Mouse (Mus musculus): ENCODE measurements around the gene Vangl1. TPM values are rescaled to one million over a fixed set of nuclear protein-coding genes. Genes with fewer than 3 reads are reported as not detected.

Gene Vangl1
- total and polyA plus RNA-seq, 3 experiments: not detected

DNA sequence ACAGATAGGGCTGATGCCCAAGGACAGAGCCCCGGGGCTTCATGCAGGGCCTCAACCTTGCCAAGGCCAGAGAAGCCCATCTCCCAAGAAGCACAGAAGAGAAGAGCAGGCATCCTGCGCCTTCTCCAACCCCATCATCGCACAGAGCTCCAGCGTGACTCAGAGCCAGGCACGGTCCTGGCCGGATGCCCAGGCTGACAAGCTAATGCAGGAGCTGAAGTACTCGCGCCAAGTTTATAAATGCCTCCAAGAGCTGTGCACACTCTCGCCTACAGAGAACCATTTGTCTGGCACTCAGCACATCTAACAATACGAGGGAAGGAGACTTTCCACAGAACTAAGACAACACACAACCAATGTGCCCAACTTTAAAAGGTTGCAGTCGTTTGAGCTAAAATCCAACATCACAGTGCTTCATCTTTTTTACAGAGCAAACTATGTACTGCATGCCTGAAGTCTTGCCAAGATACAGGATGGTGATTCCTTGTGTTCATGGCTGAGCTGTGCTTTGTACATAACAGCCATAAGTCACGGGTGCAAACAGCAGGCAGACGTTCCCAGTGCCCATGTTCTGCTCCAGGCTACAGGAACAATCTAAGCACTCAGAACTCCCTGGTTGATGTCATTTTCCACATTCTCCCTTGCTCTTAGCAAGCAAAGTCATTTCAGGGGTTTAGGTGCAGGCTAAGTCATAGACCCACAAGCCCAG, 35.1 kb downstream of the Vangl1 start:
- TF ChIP-seq CHD2 (IDR thresholded peaks at IDR 0.05; ENCODE audit: low read length) (no peak), MEF2A (IDR thresholded peaks at IDR 0.05; ENCODE audit: borderline replicate concordance, low read depth, low read length) (no peak), PAX5 (IDR thresholded peaks at IDR 0.05; ENCODE audit: low read length) (no peak), ETS1 (conservative IDR thresholded peaks at IDR 0.05; ENCODE audit: low read depth, low read length) (no peak), RAD21 (IDR thresholded peaks at IDR 0.05; ENCODE audit: low read depth, low read length) (no peak), TBP (conservative IDR thresholded peaks at IDR 0.05; ENCODE audit: low read depth, low read length) (no peak), POLR2AphosphoS2 (IDR thresholded peaks at IDR 0.05; ENCODE audit: low read depth, low read length) (no peak), JUND (conservative IDR thresholded peaks at IDR 0.05; ENCODE audit: low read depth, low read length) (no peak), GABPA (IDR thresholded peaks at IDR 0.05; ENCODE audit: insufficient replicate concordance, low read depth, low read length) (no peak), TCF12 (IDR thresholded peaks at IDR 0.05; ENCODE audit: low read depth, low read length) (no peak), KAT2A (IDR thresholded peaks at IDR 0.05; ENCODE audit: insufficient replicate concordance, low read length) (no peak), JUN (IDR thresholded peaks at IDR 0.05; ENCODE audit: insufficient read depth, low read depth, low read length) (no peak), ELF1 (IDR thresholded peaks at IDR 0.05; ENCODE audit: low read depth, low read length) (no peak), E2F4 (IDR thresholded peaks at IDR 0.05; ENCODE audit: insufficient replicate concordance, low read depth, low read length) (no peak)
- H3K9ac ChIP-seq (ENCODE audit: insufficient read depth, low read depth): no peak overlapping the region
- H3K4me2 ChIP-seq (ENCODE audit: insufficient read depth, low read depth, poor library complexity, severe bottlenecking): no peak overlapping the region
- no peak for DNase-seq (ENCODE audit: extremely low read depth)
- no peaks in the 10 kb centered on the region for H3K36me3 ChIP-seq (replicated peaks in 1 of 2; ENCODE audit: control insufficient read depth in 1 of 2, insufficient read depth in 1 of 2, low read length in 1 of 2)
- dilution Hi-C loops (cut with MboI; ENCODE audit: extremely low pct_ligation_motif_present, extremely low pct_unique_long_range_greater_than_20kb, low sequenced_read_pairs): no loop called here
- no peak overlapping the region for H3K27ac ChIP-seq (ENCODE audit: insufficient read depth, low read depth)
- H3K4me1 ChIP-seq (ENCODE audit: control insufficient read depth in 1 of 2, insufficient read depth in 2 of 2): peaks cover 0 to 3% of the 10 kb centered on the region in 2 experiments; a peak in 1 of 4 replicates
- H3K9me3 ChIP-seq (replicated peaks; ENCODE audit: low read length): no peaks in the 10 kb centered on the region
- in situ Hi-C loops (cut with MboI; ENCODE audit: low pct_ligation_motif_present, low pct_unique_long_range_greater_than_20kb, low sequenced_read_pairs): no loop called here
- no peaks in the 10 kb centered on the region for H3K79me2 ChIP-seq (replicated peaks; ENCODE audit: control insufficient read depth, extremely low read depth, insufficient read depth, poor library complexity, severe bottlenecking)
- no peaks in the 10 kb centered on the region for H3K27me3 ChIP-seq (replicated peaks)
- H3K4me3 ChIP-seq (replicated peaks in 1 of 3; ENCODE audit: low read depth in 2 of 3, low read length in 2 of 3, poor library complexity in 1 of 3): no peak overlapping the region

DNA sequence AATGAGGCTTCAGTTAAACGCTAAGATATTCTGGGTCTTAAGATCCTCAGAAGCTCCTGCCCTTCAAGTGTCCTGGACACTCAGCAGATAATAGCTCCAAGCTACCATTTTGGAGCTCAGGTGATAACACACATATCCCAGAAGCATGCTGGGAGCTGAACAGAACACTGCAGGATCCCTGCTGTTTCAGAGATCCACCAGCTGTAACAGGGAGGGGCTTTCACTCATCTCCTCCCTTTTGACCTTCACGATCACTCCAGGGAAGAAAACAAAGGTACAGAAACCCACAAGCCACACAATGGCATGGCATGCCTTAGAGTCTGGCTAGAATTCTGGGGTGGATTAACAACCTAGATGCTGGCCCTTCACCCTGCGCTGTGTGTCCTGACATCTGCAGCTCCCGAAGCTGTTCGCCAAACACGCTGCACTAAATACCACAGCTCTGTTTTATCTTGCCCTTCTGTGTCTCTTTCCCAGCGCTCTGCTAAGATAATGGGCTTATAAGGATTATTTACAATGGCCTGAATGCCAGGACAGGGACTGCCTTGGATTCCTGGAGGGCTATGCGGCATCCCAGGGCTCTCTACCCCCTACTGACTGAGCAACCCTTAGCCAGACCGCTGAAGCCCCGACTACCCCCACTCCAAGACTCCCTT, 36.8 kb downstream of the Vangl1 start:
- no peaks in the 10 kb centered on the region for H3K79me2 ChIP-seq (replicated peaks; ENCODE audit: control insufficient read depth, extremely low read depth, insufficient read depth, poor library complexity, severe bottlenecking)
- peaks cover 0 to 3% of the 10 kb centered on the region in 2 experiments; a peak in 1 of 4 replicates for H3K4me1 ChIP-seq (ENCODE audit: control insufficient read depth in 1 of 2, insufficient read depth in 2 of 2)
- in situ Hi-C loops (cut with MboI; ENCODE audit: low pct_ligation_motif_present, low pct_unique_long_range_greater_than_20kb, low sequenced_read_pairs): no loop called here
- TF ChIP-seq ELF1 (IDR thresholded peaks at IDR 0.05; ENCODE audit: low read depth, low read length) (no peak), MEF2A (IDR thresholded peaks at IDR 0.05; ENCODE audit: borderline replicate concordance, low read depth, low read length) (no peak), TCF12 (IDR thresholded peaks at IDR 0.05; ENCODE audit: low read depth, low read length) (no peak), USF2 (conservative IDR thresholded peaks at IDR 0.05; ENCODE audit: low read depth, low read length) (no peak), SMC3 (IDR thresholded peaks at IDR 0.05; ENCODE audit: low read depth, low read length) (no peak), MAFK (IDR thresholded peaks at IDR 0.05; ENCODE audit: insufficient replicate concordance, low read length) (no peak), NELFE (IDR thresholded peaks at IDR 0.05; ENCODE audit: low read depth, low read length) (no peak), RAD21 (IDR thresholded peaks at IDR 0.05; ENCODE audit: low read depth, low read length) (no peak), MAX (IDR thresholded peaks at IDR 0.05; ENCODE audit: low read length) (no peak), NRF1 (IDR thresholded peaks at IDR 0.05; ENCODE audit: low read depth, low read length) (no peak), JUN (IDR thresholded peaks at IDR 0.05; ENCODE audit: insufficient read depth, low read depth, low read length) (no peak)
- dilution Hi-C loops (cut with MboI; ENCODE audit: extremely low pct_ligation_motif_present, extremely low pct_unique_long_range_greater_than_20kb, low sequenced_read_pairs): no loop called here
- no peaks in the 10 kb centered on the region for H3K9me3 ChIP-seq (replicated peaks; ENCODE audit: low read length)
- no peak for DNase-seq (ENCODE audit: extremely low read depth)
- no peak overlapping the region for H3K4me3 ChIP-seq (replicated peaks in 1 of 3; ENCODE audit: low read depth in 2 of 3, low read length in 2 of 3, poor library complexity in 1 of 3)
- no peak overlapping the region for H3K27ac ChIP-seq (ENCODE audit: insufficient read depth, low read depth)
- H3K36me3 ChIP-seq (replicated peaks in 1 of 2; ENCODE audit: control insufficient read depth in 1 of 2, insufficient read depth in 1 of 2, low read length in 1 of 2): no peaks in the 10 kb centered on the region
- no peaks in the 10 kb centered on the region for H3K27me3 ChIP-seq (replicated peaks)
- no peak overlapping the region for H3K4me2 ChIP-seq (ENCODE audit: insufficient read depth, low read depth, poor library complexity, severe bottlenecking)
- no peak overlapping the region for H3K9ac ChIP-seq (ENCODE audit: insufficient read depth, low read depth)

Measured in CH12.LX (cell line).